Mouse (Mus musculus) testis, postnatal 10 days (tissue): Measurements from ENCODE around the gene Gm49333.
"Not testable (repeated sequence)": the region's sequence is repeated elsewhere in the genome, so short reads cannot be mapped to it uniquely, and the experiment has no call there.

Experiments
- DNase-seq: peaks from one replicate; pipeline ENCODE4 v3.0.0; 2021; ENCODE audit warnings: low spot score

Gene Gm49333

GRCm38 (mm10) chr16:20628871-20629391 lies 17.5 kb downstream of the Gm49333 start:
- no peak for DNase-seq

DNA sequence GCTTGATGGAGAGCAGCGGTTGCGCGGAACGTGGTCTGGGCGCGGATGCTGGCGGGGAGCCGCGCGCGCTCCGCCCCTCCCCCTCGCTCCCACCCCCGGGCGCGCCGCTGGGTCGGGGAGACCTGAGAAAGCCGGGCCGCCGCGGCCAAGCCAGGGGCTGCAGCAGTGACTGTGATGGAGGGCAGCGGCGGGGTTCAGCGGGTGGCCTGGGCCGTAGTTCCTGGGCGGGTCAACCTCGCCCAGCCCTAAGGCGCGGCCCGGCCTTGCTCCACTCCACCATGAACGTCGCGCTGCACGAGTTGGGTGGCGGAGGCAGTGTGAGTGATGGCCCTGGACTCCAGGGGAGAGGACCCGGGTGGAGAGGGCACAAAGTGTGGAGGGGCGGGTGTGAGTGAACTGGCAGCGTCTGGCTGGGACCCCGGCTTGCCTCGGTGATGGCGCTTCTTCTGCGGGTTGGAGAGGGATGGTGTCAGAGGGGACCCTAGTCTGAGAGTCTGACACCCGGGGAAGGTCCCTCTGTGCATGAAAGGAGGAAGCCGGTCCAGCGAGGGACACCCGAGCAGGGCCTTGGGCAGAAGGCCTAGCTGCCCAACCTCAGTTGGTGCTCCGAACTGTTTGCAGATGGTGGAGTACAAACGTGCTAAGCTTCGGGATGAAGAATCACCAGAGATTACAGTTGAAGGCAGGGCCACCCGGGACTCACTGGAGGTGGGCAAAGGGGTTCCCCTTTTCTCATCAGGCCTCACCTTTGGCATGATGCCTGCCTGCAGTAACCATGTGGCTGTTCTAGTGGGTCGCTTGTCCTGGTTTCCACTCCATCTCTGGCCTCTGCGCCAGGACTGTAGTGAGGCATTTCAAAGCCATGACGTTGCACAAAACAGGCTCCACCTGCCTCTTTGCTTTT lies 18.6 kb downstream of the Gm49333 start, which contains the start of gene Ece2:
Ece2 (plus strand) TSS at position 98 of the 904 bp plus-strand sequence.
- DNase-seq: peak; percentile 53

- DNase-seq: no peak
These were observed 26.0 kb downstream of the Gm49333 start for GRCm38 (mm10) chr16:20637410-20637809.

GRCm38 (mm10) chr16:20638367-20638766 lies 27.0 kb downstream of the Gm49333 start:
- DNase-seq: no peak

DNA sequence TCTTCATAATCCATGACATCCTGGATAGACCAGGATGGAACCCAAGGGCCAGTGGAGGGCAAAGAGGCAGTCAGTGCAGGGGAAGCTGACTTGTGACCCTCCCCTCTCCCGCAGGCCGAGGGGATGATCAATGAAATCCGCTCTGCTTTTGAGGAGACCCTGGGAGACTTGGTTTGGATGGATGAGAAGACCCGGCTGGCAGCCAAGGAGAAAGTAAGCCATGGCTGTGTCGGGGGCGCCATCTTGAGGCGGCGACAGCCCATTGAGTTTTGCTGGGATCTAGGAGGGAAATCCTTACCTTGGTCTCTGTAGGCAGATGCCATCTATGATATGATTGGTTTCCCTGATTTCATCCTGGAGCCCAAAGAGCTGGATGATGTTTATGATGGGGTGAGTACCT lies 30.8 kb downstream of the Gm49333 start:
- DNase-seq: peak; percentile 83

DNA sequence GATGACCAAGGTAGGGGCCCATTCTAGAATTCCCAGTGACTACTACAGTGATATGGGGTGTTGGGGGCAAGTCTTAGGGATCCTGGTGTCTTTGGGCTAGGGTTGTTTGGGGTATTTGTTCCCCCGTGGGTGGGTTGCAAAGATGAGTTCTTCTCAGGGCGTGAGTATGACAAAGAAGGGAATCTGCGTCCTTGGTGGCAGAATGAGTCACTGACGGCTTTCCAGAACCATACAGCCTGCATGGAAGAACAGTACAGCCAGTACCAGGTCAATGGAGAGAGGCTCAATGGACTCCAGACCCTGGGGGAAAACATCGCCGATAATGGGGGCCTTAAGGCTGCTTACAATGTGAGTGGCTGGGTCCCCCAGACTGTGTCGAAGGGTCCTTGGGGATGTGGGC lies 32.5 kb downstream of the Gm49333 start:
- no peak for DNase-seq

GRCm38 (mm10) chr16:20651076-20651946 lies 39.9 kb downstream of the Gm49333 start, which contains the start of gene Psmd2:
Psmd2 (plus strand) TSS chr16:20651652.
- peak; percentile 99 for DNase-seq

GRCm38 (mm10) chr16:20651947-20652310 lies 40.5 kb downstream of the Gm49333 start:
- DNase-seq: no peak

DNA sequence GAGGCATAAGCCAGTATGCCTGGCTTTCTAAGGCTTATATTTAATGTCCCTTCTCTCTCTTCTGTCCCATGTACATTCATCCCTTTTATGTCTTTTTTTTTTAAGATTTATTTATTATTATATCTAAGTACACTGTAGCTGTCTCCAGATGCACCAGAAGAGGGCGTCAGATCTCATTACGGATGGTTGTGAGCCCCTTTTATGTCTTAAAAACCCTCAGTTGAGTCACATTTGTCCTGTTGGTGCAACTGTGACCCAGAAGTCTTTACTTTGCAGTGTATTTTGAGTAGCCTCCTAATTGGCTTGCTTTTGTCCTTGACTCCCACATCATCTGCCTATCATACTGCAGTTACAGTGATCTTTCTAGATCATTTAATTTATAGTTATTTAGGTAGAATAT lies 41.9 kb downstream of the Gm49333 start:
- DNase-seq: no peak

DNA sequence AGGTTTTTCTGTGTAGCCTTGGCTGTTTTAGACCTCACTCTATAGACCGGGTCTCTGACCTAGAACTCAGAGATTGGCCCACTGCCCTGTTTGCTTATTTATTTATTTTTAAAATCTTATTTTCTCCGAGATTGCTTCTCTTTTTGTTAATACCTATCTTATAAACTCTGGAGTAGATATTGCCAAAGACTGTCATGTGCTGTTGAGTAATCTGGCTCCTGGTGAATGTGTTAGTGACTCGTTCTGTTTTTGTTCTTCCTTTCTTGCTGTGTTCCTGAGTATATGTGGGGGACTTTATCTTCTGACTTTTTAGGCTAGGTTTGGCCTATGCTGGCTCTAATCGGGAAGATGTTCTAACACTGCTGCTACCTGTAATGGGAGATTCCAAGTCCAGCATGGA lies 46.3 kb downstream of the Gm49333 start:
- no peak for DNase-seq

GRCm38 (mm10) chr16:20668013-20668412 lies 56.6 kb downstream of the Gm49333 start, which contains the start of gene Eif4g1:
Eif4g1 (plus strand) TSS chr16:20668313.
- not testable (repeated sequence) for DNase-seq

- DNase-seq: no peak
These were observed 58.9 kb downstream of the Gm49333 start for GRCm38 (mm10) chr16:20670291-20670690.

DNA sequence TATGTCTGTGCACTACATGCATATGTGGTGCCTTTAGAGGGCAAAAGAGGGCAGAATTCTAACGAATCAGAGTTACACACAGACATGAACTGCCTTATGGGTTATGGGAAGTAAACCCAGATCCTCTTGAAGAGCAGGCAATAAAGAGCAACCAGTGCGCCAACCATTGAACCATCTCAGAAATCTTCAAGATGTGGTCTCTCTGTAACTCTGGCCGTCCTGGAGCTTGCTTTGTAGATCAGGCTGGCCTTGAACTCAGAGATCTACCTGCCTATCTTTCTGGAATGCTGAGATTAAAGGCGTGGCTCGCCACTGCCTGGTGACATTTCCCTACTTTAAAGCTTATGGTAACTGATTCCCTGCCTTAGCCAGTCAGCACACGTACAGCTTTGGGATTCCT lies 60.5 kb downstream of the Gm49333 start:
- no peak for DNase-seq

DNA sequence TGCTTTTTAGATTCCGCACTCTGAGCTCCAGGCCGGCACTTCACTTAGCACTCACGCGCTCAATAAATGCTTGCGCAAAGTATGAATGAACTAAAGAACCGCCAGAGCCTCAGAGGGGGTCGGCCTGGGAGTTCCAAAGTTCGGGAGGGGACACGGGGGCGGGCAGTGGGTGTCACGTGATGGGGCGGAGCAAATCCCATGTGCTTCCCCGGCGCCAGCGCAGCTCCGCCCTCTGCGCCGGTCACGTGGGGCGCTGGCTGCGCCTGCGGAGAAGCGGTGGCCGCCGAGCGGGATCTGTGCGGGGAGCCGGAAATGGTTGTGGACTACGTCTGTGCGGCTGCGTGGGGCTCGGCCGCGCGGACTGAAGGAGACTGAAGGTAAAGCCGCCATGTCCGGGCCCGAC lies 61.1 kb downstream of the Gm49333 start:
- peak; percentile 99 for DNase-seq

DNA sequence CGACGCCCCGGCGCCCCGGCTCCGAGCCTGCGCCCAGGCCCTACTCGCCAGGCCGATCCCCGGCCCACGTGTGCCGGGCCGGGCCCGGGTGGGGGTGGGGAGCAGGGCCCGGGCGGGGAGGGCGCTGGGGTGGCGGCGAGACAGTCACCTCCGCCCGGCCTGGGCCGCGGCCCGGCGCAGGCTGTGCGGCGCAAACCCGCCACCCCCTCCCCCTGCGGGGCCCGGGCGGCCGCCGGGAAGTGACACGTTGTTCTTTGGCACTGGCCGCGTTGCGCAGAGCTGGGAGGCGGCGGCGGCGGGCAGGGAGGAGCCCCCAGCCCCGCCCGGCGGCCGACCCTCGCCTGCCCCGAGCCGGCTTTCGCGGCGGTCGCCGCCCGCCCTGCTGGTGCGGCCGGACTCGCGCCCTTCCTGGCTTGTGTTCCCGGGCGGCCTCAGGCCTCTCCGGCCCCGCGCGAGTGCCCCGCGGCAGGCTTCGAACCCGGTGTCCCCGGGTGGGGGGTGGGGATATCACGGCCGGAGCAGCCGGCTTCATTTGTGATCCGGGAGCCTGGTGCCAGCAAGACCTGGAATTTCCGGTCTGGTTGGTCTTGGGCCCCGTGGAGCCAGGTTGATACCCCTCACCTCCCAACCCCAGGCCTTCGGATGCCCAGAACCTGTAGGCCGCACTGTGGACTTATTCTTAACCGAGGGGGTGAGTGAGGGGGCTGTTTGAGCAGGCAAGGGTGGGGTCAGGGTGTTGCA lies 61.7 kb downstream of the Gm49333 start:
- DNase-seq: peak; percentile 81

DNA sequence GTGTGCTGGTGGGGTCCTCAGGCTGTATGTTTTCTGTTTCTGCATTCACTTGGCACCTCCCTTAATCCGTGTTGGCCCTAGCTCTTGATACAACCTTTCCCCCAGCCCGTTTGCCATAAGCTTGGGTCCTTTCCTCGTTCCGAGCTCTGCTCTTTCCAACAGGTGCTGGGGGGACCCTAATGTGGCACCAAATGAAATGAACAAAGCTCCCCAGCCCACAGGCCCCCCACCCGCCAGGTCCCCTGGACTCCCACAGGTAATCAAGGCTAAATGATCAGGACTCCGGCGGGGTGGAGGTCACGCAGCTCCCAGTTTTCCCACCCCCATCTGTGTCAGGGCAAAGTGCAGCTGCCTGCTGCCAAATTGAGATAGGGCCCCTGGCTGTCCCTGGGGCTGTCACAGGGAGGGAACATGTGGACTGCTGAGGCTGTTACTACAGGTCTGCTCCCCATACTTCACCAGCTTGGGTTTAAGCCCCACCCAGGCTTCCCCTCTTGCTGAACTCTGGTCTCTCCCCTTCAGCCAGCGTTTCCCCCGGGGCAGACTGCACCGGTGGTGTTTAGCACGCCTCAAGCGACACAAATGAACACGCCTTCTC lies 62.4 kb downstream of the Gm49333 start:
- DNase-seq: peak; percentile 52

GRCm38 (mm10) chr16:20675213-20675612 lies 63.8 kb downstream of the Gm49333 start:
- no peak for DNase-seq

DNA sequence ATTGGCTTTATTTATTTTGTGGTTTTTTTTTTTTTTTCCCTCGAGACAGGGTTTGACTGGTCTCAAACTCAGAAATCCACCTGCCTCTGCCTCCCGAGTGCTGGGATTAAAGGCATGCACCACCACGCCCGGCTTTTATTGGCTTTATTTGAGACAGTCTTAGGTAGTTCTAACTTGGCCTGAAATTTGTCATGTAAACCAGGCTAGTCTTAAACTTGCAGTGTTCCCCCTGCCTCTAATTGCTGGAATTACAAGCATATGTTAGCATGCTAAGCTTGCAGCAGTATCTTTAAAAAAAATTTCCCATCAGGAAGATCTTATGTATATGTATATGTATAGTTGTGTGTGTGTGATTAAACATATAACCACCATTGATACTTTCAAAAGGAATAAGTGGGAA lies 65.3 kb downstream of the Gm49333 start:
- DNase-seq: no peak

DNA sequence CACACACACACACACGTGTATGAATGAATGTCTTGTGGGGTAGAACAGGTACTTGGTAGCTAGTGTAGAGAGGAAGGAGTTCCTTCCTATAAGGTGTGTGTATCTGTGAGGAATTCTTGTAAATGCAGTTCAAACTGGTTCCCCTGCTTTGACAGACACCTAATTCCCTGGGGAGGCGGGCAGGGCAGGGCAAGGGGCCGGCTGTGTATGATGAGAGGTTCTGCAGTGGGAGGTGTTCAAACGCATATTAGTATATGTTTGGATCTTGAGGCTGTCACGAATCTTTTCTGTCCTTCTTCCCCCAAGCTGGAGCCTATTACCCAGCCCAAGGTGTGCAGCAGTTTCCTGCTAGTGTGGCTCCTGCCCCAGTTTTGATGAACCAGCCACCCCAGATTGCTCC lies 66.0 kb downstream of the Gm49333 start:
- no peak for DNase-seq

DNA sequence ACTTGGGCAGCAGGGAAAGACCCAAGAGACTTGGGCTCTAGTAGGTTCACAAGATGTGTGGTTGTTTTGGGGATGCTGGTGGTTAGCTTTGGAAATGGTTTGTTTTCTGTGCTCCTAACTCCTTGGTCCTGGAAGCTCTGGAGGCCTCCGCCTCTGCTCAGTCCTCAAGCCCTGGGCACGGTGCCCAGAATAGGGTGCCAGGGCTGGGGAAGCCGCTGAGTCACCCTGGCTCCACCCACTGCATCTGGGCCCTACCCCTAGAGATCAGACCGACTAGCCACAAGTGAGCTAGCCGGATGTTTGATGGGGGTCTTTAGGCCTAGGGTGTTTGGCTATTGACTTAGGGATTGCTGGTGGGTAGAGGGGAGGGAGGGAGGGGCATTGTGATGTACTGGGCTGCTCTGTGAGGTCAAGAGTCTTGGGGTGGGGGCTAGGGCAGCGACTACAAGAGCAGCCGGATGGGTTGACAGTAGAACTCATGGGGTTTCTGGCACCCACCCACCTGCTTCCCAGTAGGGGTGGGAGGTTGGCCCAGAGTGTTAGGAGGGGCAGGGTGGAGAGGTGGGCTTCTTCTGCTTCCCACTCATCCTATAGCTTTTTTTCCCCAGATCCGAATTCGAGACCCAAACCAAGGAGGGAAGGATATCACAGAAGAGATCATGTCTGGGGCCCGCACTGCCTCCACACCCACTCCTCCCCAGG lies 66.7 kb downstream of the Gm49333 start:
- DNase-seq: peak; percentile 78

GRCm38 (mm10) chr16:20690774-20691173 lies 79.4 kb downstream of the Gm49333 start:
- no peak for DNase-seq
